Mouse (Mus musculus) liver, postnatal 0 days (tissue): ENCODE data around the gene Sema6b. TPM values are rescaled to one million over a fixed set of nuclear protein-coding genes. Genes with fewer than 3 reads are reported as not detected.

Source experiments
- ATAC-seq: fragments of 200-750 bp; cut with Nextera tagmentation; 2 replicates; pipeline ENCODE4 v1.8.0; 2017; ENCODE audit warnings: mild to moderate bottlenecking, moderate library complexity
- DNase-seq: peaks from one replicate; pipeline ENCODE4 v3.0.0-alpha.2; 2016
- H3K27ac ChIP-seq: fragments of 300-500 bp; sonication (generic); 2 replicates; pipeline ENCODE4 v1.5.1; 2014; ENCODE audit warnings: antibody characterized with exemption, moderate library complexity, mild to moderate bottlenecking, low read depth
- H3K27me3 ChIP-seq: fragments of 300-500 bp; sonication (generic); 2 replicates; pipeline ENCODE4 v1.6.1; 2014; ENCODE audit warnings: low read length, control low read depth, mixed read lengths; ENCODE audit not compliant: insufficient read depth
- H3K36me3 ChIP-seq: fragments of 300-500 bp; sonication (generic); replicated peaks from 2 replicates; pipeline ENCODE4 v1.6.1; 2014; ENCODE audit warnings: mild to moderate bottlenecking, control low read depth, low read length, moderate library complexity, mixed read lengths; ENCODE audit not compliant: insufficient read depth
- H3K4me1 ChIP-seq: fragments of 300-500 bp; sonication (generic); 2 replicates; pipeline ENCODE4 v1.6.1; 2014; ENCODE audit warnings: antibody characterized with exemption, mild to moderate bottlenecking, control low read depth; ENCODE audit not compliant: insufficient read depth
- H3K4me2 ChIP-seq: fragments of 300-500 bp; sonication (generic); 2 replicates; pipeline ENCODE4 v1.6.1; 2014; ENCODE audit warnings: low read depth, mild to moderate bottlenecking, low read length, moderate library complexity, mixed read lengths
- H3K4me3 ChIP-seq: fragments of 300-500 bp; sonication (generic); 2 replicates; pipeline ENCODE4 v1.5.1; 2014; ENCODE audit warnings: low read depth, low read length
- H3K9ac ChIP-seq: fragments of 300-500 bp; sonication (generic); replicated peaks from 2 replicates; pipeline ENCODE4 v1.6.1; 2014; ENCODE audit warnings: mild to moderate bottlenecking, moderate library complexity
- H3K9me3 ChIP-seq: fragments of 300-500 bp; sonication (generic); 2 replicates; pipeline ENCODE4 v1.6.1; 2016; ENCODE audit warnings: mild to moderate bottlenecking, control low read depth, low read length, mixed read lengths
- CTCF ChIP-seq: sonication (generic); IDR thresholded peaks from 2 replicates; pipeline ENCODE4 v1.5.1; 2016; ENCODE audit warnings: antibody characterized with exemption, low read depth
- EP300 ChIP-seq: IDR thresholded peaks from 2 replicates; pipeline ENCODE4 v1.6.1; 2016; ENCODE audit warnings: antibody characterized with exemption, low read depth, mild to moderate bottlenecking
- WGBS: fragments of 180-500 bp; shearing (Covaris S2); extraction: QIAGEN DNeasy Blood & Tissue Kit; methylation state at CpG from one replicate; pipeline ENCODE4 v1.1.7; 2014; ENCODE audit not compliant: insufficient replicate concordance; 5-methylcytosine and 5-hydroxymethylcytosine counted together
- polyA plus RNA-seq: library from polyadenylated mRNA; unstranded; fragments of >200 nt; fragmentation: Nextera tagmentation; extraction: Ambion mirVana; gene quantifications from 2 replicates; pipeline ENCODE4 v1.2.1, GENCODE M21; 2015

Sema6b gene
- polyA plus RNA-seq, 1 experiment from 2014 or later = 0.56 TPM

DNA sequence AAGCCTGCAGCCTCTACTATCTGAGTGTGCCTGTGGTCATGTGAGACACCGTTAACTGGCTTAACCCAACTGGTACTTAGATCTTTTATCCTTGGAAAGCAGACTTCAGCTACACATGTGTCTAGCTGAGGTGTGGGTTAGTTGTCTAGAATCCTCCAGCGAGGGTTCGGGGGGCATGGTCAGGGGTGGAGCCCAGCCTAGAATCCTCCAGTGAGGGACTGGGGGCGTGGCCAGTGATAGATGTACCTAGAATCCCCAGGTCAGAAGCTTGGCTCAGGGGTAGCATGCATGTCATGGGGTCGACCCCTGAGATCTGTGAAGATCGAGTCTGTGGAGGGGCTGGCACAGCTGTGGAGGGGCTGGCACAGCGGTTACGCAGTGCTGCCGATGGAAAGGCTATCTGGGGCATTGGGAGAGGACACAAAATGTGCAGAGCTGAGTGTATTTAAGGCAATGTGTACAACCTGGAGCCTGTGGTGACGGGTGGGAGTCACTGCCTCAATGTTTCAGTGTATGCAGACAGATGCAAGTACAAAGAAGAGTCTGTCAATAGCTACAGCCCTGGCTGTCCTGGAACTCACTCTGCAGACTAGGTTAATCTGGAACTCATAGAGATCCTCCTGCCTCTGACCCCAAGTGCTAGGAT is 33.4 kb upstream of the Sema6b start:
- no peak overlapping the region for H3K9ac ChIP-seq
- H3K9me3 ChIP-seq = no peaks in the 10 kb centered on the region
- ATAC-seq = no peak
- 57% methylated on average over 10 of the region's 10 CpGs for WGBS
- peaks cover 21% of the 10 kb centered on the region for H3K36me3 ChIP-seq
- no peak overlapping the region for H3K4me3 ChIP-seq
- TF ChIP-seq EP300 = no peak
- TF ChIP-seq CTCF = no peak
- peaks cover 13% of the 10 kb centered on the region for H3K4me1 ChIP-seq
- H3K27ac ChIP-seq = no peak overlapping the region
- DNase-seq = no peak
- H3K27me3 ChIP-seq = no peaks in the 10 kb centered on the region
- H3K4me2 ChIP-seq = no peak overlapping the region

DNA sequence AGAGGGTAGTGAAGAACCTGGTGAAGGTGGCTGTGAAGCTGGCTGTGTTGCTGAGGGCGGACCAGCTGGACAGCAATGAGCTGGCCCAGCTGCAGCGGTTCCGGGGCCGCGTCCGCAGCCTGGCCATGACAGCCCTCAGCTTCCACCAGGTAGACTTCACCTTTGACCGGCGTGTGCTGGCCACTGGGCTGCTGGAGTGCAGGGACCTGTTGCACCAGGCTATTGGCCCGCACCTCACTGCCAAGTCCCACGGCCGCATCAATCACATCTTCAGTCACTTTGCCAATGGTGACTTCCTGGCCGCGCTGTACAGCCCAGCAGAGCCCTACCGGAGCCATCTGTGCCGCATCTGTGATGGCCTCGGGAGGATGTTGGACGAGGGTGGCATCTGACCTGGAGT is 31.7 kb upstream of the Sema6b start:
- Histone ChIP-seq H3K4me1 (peaks cover 13% of the 10 kb centered on the region), H3K27ac (no peak overlapping the region), H3K4me2 (no peak overlapping the region), H3K9ac (no peak overlapping the region), H3K27me3 (no peaks in the 10 kb centered on the region), H3K4me3 (no peak overlapping the region), H3K36me3 (peaks cover 8% of the 10 kb centered on the region), H3K9me3 (no peaks in the 10 kb centered on the region)
- TF ChIP-seq EP300 (no peak), CTCF (no peak)
- 86% methylated on average over 17 of the region's 17 CpGs for WGBS
- ATAC-seq (0 out of 2 replicates have a peak, but pooled peaks have one; percentile 10), DNase-seq (no peak)

DNA sequence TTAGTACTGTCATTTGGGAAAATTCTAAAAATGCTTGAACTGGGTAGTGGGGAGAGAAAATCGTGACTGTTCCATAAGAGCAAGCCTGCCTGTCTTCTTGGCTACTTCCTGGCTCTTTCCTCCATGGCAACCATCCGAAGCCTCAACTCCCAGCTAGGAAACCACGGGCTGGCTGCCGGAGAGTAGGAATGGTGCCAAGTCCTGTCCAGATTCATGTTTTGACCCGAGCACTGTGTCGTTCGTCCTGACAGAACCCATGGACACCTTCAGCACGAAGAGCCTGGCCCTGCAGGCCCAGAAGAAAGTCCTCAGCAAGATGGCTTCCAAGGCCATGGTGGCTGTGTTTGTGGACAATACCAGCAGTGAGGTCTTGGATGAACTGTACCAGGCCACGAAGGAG is 31.3 kb upstream of the Sema6b start:
- H3K36me3 ChIP-seq = peaks cover 4% of the 10 kb centered on the region
- H3K4me3 ChIP-seq = no peak overlapping the region
- no peak overlapping the region for H3K9ac ChIP-seq
- peaks cover 13% of the 10 kb centered on the region for H3K4me1 ChIP-seq
- H3K4me2 ChIP-seq = no peak overlapping the region
- TF ChIP-seq EP300 = no peak
- no peak for TF ChIP-seq CTCF
- H3K27me3 ChIP-seq = no peaks in the 10 kb centered on the region
- H3K9me3 ChIP-seq = no peaks in the 10 kb centered on the region
- H3K27ac ChIP-seq = no peak overlapping the region
- ATAC-seq (no peak), DNase-seq (no peak)
- 76% methylated on average over 9 of the region's 9 CpGs for WGBS

DNA sequence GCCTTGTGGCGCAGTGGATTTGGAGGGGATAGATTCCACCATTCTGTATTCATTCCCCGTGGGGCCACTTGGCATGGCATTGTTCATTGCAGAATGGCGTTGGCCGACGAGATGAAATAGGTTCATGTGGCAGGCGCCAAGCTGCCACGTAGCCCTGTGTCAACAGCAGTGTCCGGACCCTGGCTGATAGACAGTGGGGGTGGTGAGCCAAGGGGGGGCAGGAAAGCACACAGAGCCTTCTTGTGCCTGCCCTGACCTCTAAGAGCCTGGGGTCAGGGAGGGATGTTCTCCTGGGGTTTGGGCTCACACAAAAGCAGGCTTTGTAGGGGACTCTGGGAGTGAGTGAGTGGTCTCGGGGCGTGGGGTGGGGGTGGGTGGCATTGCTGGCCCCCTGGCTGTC is 30.5 kb upstream of the Sema6b start:
- Histone ChIP-seq H3K27me3 (no peaks in the 10 kb centered on the region), H3K9ac (no peak overlapping the region), H3K9me3 (no peaks in the 10 kb centered on the region), H3K27ac (0 out of 2 replicates have a peak overlapping the region, but pooled peaks have one; percentile 44), H3K4me2 (no peak overlapping the region), H3K4me3 (no peak overlapping the region), H3K4me1 (peaks cover 13% of the 10 kb centered on the region), H3K36me3 (no peaks in the 10 kb centered on the region)
- ATAC-seq (peak; percentile 29; the same call in 1 of the 2 replicates), DNase-seq (no peak)
- no peak for TF ChIP-seq EP300
- no peak for TF ChIP-seq CTCF
- WGBS = 63% methylated on average over 10 of the region's 10 CpGs

DNA sequence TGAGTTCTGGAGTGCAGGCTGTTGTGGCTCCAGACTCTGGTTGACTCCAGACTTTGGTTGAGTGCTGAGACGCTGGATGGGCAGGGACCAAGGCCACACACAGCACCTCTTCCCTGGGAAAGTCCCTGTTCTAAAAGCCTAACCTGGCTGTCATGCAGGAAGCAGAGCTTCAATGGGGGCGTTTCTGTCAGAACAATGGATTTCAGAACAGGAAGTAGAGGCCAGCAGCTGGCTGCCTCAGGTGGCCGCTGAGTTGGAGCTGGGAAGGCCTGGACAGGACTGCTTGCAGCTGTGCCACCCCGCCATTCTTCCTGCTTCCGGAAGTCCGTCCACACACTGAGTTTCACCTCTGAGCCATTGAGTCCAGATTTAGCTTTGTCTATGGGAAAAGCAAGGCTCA is 29.7 kb upstream of the Sema6b start:
- peaks cover 13% of the 10 kb centered on the region for H3K4me1 ChIP-seq
- H3K36me3 ChIP-seq = no peaks in the 10 kb centered on the region
- H3K4me2 ChIP-seq = peak overlapping the region; percentile 18; the same call in 1 of the 2 replicates
- H3K27me3 ChIP-seq = no peaks in the 10 kb centered on the region
- DNase-seq (no peak), ATAC-seq (peak; percentile 58)
- WGBS = 41% methylated on average over 6 of the region's 6 CpGs
- TF ChIP-seq EP300 = 0 out of 2 replicates have a peak, but pooled peaks have one; percentile 20
- TF ChIP-seq CTCF = no peak
- no peak overlapping the region for H3K4me3 ChIP-seq
- no peaks in the 10 kb centered on the region for H3K9me3 ChIP-seq
- H3K9ac ChIP-seq = no peak overlapping the region
- H3K27ac ChIP-seq = 0 out of 2 replicates have a peak overlapping the region, but pooled peaks have one; percentile 44

DNA sequence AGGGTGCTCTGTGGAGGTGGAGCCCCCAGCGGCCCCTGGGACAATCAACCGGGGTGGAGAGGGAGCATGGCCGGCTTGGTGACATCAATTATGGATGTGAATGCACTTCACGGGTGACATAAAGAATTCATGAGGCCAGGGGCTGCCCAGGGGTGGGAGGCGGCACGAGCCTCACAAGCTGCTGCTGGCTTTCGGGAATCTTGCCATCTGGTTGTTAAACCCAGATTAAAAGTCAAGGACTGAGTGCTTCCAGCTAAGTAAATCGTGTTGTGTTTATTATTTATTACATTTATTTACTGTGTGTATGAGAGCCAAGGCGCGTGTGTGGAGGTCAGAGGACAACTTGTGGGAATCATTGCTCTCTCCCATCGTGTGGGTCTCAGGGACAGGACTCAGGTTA is 25.5 kb upstream of the Sema6b start:
- no peak overlapping the region for H3K9ac ChIP-seq
- TF ChIP-seq CTCF (no peak), EP300 (no peak)
- WGBS = 78% methylated on average over 11 of the region's 11 CpGs
- ATAC-seq (no peak), DNase-seq (no peak)
- H3K4me1 ChIP-seq = peaks cover 26% of the 10 kb centered on the region
- H3K27me3 ChIP-seq = no peaks in the 10 kb centered on the region
- no peaks in the 10 kb centered on the region for H3K9me3 ChIP-seq
- no peak overlapping the region for H3K27ac ChIP-seq
- no peak overlapping the region for H3K4me2 ChIP-seq
- H3K36me3 ChIP-seq = no peaks in the 10 kb centered on the region
- no peak overlapping the region for H3K4me3 ChIP-seq
